Mouse (Mus musculus): Measurements from ENCODE around the gene Acvr1.

The Acvr1 gene

DNA sequence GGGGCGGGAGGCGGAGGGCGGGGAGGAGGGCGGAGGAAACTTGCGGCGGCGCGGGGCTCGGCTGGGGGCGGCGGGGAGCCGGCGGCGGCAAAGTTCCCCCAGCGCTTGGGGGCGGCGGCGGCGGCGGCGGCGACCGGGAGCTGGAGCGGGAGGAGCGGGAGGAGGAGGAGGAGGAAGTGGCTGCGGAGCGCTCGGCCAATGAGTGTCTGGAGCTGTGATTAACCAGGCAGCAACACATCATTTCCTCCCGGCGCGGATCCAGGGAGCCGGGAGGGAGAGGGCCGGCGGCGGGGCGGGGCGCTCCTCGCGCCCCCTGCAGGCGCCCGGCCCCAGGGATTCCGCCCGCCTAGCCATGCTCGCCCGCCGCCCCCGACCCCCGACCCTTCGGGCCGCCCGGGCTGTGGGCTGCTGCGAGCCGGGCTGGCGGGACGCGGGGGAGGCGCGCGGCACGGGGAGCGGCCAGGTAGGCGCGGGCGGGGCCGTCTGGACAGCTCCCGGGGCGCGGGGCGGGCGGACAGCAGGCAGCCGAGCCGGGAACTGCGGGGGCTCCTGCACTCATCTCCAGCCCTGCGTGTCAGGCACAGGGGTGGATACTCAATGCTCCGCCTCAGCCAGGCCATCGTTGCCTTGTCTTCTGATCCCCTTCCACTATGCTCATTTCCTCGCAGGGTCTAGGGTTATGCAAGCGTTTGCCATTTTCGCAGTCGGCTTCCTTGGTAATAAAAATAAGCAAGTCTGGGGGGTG, at the start of gene Acvr1, which contains the start of gene Upp2:
Gene Acvr1, minus strand, starts transcription at position 92 of the 745 bp plus-strand sequence.
Gene Upp2, plus strand, starts transcription at position 233 of the 745 bp plus-strand sequence.
- in situ Hi-C loops (cut with MboI, MseI) = no loop called here

DNA sequence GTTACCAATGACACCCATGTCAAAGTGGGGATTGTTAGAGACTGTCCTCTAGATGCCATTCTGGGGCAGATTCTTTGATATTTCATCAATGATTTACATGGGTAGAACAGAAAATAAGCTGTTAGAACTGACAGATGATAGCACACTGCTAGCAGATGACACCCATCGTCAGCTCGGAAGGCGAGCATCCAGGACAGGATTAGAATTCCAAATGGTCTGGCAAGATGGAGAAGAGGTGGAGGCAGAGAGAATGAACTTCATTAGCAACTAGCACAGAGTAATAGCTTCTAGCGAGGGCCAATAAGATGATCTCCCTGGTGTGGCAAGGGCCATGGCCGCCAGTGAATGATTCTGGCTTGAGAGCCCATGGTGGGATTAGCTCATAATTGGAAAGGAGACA, 48.8 kb upstream of the Acvr1 start:
- in situ Hi-C loops (cut with MboI, MseI) = no loop called here

DNA sequence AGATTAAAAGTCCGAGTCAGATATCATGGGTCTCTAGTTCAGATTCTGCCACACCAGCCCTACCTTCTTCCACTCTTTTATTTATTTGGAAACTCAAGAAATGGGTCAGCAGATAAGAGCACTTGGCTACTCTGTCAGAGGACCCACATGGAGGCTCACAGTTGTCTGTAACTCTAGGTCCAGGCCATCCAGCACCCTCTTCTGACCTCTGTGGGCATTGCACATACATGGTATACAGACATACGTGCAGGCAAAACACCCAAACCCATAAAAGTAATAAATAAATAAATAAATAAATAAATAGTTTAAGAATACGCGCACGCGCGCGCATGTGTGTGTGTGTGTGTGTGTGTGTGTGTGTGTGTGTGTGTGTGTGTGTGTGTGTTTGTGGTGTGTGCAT, 47.9 kb upstream of the Acvr1 start:
- in situ Hi-C loops (cut with MboI, MseI) = no loop called here

DNA sequence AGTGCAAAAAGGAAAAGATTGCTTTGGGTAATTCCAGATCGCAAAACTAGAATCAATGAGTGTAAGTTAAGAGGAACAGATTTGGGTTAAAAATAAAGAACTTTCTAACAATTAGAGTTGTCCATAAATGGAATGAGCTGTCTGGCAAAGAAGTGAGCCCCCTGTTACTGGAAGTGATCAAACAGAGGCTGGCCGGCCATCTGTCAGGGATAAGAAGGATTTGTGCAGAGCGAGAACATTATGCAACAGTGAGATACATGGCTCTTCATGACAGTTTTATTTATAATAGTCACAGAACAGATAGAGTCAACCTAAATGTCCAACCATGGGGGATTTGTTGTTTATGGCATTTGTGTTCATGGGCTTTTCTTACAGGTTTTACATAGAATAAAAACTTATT, 46.8 kb upstream of the Acvr1 start:
- in situ Hi-C loops (cut with MboI, MseI) = no loop called here

DNA sequence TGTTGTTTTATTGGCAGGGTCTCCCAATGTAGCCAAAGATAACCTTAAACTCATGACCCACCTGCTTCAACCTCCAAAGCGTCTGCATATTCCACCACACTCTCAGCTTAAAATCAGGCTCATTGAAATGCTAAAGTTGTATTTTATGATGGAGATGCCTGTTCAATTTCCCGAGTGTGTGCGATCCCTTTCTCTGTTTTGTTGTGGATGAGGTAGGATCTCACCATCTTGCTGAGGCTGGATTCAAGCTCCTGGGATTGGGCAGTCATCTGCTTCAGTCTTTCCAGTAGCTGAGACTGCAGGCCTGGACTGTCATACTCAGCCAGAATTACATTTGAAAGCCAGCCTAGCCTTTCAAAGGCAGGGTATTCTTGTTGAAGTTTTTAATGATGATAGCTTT, 37.8 kb upstream of the Acvr1 start:
- in situ Hi-C loops (cut with MboI, MseI) = no loop called here

DNA sequence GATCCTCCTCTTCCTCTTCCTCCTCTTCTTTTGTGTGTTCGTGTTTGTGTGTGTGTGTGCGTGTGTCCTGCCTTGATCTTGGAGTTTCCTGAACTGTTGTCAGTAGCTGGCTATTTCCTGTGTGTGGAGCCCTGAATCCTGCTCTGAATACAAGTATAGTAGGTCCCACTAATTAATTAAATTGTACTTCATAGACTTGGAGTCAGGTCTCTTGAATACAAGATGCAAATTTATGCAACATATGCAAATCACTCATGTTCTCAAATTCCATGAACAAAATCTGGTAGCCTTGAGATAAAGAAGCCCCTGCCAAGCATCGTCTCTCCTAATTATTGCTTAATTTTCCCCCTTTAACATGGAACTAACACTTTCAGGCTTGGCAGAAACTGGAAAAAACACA, 36.4 kb upstream of the Acvr1 start:
- in situ Hi-C loops (cut with MboI, MseI) = no loop called here

DNA sequence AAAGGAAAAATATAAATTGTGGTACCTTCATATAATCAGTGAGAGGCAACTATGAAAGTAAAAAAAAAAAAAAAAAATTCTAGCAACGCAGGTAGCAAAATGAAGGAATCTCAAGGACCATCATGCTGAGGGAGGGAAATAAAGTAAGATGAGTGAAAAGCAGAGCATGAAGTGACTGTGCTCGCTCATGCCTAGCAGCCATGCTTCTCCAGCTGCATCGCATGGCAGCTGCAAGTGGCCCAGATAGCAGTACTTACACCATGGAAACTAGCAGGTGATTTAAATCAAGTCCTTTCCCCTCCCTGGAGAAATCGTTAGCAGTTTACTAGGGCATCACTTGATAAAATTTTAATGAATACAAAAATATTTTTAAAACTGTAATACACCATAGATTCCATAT, 34.4 kb upstream of the Acvr1 start:
- in situ Hi-C loops (cut with MboI, MseI) = no loop called here

DNA sequence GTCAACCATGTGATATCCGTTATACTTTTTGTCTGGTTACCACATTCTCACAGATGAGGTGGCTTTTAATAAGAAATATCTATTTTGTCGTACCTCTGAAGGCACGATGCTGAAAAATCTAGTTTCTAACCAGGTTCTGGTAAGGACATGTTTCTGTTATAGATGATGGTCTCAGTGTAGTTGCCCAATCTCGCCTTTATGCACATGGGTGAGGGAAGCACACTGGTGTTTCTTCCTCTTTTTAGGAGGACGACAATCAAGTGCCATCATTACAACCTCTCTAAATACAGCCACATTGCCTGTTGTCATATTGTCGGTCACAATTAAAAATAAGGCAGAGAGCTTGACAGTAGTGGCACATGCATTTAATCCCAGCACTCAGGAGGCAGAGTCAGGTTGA, 32.7 kb upstream of the Acvr1 start:
- in situ Hi-C loops (cut with MboI, MseI) = no loop called here

DNA sequence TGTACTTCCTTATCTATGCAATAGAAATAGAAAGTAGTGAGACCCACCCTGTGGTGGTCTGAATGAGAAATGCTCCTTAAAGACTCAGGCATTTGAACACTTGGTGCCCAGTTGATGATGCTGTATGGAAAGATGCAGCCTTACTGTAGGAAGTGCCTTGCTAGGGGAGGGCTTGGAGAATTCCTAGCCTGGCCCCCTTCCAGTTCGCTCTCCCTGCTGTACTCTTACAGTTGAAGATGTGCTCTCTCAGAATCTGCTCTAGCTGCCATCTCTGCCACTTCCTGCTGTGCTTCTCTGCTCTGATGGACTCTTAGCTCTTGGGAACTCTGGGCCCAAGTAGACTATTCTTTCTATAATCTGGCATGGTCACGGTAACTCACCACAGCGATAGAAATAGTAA, 30.6 kb upstream of the Acvr1 start:
- in situ Hi-C loops (cut with MboI, MseI) = no loop called here

DNA sequence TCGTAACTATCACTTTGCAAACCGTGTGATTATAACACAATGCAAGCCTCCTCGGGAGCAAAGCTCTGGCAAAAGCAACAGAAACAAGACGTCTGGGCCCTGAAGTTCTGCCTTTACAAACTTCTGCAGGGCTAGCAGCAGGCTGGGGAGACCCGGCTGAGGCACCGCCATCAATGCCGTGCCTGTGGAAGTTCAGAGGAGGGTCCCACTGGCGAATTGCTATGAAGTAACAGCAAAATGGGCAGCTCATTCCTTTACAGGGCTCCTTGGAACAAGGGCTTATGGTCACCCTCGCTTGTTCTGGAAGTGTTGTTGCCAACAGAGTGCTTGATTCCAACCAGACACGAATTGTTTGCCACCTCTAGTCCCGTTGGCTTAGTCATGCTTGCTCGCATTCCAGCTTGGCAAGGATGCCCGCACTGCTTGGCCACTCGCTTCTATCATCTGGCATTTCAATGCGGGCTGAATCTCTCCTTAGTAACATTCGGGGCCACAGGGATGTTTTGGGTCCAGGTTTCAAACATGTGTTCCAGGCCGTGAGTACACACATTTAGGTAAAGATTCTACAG, 29.9 kb upstream of the Acvr1 start:
- in situ Hi-C loops (cut with MboI, MseI) = no loop called here

DNA sequence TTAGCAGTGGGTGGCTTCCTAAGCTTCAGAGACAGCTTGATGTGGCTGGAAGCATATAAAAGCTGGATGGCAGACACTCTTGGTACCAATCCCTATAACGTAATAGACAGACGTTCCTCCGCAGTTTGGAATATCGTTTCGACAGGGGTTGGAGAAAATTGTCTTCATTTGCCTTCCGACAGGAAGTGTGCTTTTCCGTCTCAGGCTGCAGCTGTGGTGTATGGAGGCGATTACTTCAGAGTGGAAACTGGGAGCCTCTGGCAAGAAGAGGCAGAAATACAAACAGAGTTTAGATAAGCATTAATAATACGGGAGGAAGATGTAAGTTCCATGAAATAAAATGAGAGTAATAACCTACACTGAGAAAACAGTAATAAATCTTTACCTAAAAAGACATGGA, 28.4 kb upstream of the Acvr1 start:
- in situ Hi-C loops (cut with MboI, MseI) = no loop called here

DNA sequence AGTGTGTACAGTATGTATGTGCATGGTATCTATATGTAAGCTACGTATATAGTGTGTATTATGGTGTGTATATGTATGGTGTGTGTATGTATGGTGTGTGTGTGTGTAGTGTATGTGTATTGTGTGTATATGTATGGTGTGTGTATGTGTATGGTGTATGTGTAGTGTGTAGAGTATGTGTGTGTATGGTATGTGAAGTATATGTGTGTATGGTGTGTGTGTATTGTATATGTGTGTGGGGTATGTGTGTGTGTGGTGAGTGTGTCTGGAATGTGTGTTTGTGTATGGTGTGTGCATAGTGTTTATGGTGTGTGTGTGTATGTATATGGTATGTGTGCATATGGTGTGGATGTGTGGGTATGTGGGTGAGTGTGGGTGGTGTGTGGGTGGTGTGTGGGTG, 23.1 kb upstream of the Acvr1 start:
- in situ Hi-C loops (cut with MboI, MseI) = no loop called here

DNA sequence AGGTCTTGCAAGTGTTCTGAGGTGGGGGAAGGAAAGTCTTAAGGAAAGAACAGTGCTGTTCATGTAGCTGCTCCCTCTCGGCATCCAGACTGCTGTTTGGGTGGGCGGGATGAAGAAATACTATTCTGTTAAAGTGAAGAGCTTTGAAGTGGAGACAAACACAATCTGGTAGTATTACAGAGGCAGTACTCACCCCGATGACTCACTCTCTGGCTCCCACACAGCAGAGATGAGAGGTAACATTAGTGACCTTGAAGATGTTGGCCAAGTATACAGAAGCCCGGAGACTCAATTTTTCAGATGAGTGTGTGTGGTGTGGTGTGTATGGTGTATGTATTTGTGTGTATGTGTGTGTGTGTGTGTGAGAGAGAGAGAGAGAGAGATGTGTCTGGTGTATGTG, 22.7 kb upstream of the Acvr1 start:
- in situ Hi-C loops (cut with MboI, MseI) = loop anchor here (5.0 kb wide), 1 partner anchor 563 kb away; no protein-coding TSS in a partner anchor

DNA sequence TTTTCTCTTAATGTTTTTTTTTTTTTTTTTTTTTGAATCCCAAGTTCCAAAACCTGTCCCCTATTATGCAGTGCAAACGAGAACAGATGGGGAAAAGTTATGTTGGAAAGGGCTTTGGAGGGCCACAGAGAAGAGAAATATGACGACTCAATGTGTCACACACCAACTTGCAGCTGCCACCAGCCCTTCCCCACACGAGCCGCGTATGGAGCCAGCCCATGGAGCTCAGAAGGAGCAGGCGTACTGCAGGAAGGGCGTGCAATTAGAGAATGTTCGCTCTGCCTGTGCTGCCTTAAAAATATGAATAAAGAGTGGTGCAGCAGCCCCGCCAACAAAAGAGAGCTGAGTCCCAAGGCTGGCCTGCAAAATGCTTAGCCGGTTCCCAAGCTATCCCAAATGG, 19.4 kb upstream of the Acvr1 start:
- in situ Hi-C loops (cut with MboI, MseI) = loop anchor here (5.0 kb wide), 1 partner anchor 566 kb away; no protein-coding TSS in a partner anchor

DNA sequence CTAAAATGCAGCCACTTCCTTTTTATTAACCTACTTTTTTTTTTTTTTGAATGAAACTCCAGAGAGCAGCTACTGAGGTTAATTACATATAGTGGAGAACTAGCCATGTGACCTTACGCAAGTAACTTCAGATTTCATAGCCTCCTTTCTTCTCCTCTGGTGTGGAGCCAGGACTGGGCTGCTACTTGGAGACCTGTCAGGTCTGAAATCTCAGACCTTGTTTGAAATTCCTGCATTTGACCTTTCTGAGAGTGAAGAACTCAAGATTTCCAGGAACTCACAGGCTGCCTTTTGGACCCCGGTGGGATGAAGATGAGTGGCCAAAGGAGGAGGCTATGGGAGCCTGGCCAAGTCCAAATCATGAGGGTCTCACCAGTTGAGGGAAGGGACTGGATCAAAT, 7.2 kb upstream of the Acvr1 start:
- in situ Hi-C loops (cut with MboI, MseI) = no loop called here

DNA sequence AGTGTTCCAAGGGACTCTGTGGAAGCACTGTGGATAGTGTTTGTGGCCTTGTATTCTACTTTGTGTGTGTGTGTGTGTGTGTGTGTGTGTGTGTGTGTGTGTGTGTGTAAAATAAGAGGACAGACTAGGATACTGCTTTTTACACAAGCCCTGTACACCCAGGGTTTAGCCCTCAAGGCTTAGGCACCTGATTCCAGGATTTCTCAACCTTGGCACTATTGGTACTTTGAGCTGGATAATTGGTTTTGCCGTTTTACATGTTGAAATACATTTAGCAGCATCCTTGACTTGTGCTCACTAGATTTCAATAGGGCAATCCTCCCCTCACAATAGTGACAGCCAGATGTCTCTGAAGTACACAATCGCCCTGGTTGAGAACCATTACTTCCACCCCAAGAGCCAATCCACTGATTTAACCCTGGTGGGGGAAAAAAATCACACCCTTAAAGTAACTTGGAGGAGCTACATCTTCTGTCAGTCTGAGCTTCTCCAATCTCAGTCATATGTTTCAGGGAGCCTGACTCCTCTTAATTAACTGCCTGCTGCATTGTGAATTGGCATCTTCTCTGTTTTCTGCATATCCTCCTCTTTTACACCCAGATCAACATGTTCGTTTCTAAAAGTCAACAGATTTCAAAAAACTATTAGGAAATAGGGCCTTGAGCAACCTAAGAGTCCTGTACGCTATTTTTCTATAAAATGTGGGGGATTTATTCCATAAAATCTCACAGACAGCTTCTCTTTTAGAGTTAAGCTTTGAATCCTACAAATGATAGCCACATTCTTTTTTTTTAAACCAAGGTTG, 2.1 kb upstream of the Acvr1 start:
- in situ Hi-C loops (cut with MboI, MseI) = no loop called here

DNA sequence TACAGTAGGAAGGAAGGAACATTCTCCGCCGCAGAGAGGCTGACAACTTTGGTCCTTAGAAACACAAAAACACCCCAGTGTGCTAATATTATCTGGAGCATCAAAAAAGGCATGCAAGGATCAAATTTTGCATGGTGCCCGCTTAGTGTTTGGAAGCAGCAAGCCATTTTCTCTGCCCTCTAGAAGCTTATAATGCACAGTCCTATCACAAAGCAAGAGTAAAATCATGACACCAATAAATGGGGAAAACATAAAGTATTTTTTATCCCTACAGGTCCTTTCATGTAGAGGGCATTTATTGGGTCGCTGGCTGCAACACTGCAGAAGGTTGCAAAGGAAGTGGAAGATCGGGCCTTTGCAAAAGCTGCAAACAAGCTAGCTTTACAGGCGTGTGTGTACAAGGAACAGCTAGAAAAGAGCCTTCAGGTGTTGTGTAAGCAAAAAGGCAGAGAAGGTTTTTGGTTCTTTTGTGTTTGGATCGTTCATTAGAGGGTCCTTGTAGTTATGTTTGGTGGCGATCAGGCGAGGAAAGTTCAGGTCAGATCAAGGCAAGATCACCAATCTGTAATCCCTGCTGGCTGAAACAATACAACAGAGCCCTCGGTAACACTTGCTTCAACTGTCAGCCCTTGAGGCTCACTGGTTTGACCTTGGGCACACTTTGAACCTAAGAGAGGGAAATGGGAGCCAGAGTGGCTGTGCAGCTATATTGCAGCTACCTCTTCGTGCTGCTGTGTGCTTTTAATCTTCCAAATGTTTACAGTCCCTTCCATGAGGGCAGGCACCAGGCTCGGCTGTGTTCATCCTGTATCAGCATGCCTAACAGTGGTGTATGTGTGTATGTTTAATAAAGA, 1.1 kb upstream of the Acvr1 start:
- in situ Hi-C loops (cut with MboI, MseI) = no loop called here

DNA sequence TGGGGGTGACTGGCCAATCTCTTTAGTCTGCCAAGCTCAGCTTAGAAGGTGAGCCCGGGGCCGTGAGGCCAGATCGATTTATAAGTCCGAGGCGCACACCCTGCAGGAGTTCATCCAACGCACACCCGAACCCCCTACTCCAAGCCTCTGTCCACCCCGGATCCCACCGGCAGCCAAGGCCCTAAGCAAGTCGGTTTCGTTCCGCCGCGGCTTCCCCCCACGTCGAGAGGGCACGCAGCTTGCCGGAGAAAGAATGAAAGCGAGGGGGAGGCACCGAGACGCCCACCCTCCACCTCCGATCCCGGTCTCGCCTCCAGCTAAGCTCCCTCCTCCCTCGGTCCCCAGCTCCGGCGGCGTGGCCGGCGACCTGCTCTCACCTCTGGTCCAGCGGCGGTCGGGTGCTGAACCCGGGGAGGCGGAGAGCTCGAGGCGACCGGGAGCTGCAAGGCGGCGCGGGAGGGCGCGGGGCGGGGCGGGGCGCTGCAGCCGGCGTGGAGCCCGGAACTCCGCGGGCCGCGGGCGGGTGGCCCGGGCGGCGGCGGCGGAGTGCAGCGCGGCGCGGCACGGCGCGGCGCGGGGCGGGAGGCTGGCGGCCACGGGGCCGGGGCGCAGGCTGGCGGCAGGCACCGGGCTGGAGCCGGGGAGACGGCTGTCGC, 419 bp downstream of the Acvr1 start:
- in situ Hi-C loops (cut with MboI, MseI) = no loop called here

DNA sequence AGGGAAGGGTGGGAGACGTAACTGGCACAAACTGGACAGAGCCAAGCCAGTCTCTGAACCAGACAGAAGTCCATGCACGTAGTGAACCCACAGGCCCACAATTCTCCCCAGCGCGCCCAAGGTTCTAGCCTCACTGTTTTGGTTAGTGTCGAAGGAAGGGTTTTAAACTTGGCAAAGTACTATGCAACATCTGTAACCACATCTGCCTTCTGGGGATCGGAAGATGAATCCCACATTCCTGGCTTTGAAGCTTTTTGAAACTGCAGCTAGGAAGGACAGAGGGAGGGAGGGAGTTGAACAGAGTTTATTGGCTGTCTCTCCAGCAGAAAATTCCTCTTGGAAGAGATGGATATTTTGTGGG, 928 bp downstream of the Acvr1 start:
- in situ Hi-C loops (cut with MboI, MseI) = no loop called here

DNA sequence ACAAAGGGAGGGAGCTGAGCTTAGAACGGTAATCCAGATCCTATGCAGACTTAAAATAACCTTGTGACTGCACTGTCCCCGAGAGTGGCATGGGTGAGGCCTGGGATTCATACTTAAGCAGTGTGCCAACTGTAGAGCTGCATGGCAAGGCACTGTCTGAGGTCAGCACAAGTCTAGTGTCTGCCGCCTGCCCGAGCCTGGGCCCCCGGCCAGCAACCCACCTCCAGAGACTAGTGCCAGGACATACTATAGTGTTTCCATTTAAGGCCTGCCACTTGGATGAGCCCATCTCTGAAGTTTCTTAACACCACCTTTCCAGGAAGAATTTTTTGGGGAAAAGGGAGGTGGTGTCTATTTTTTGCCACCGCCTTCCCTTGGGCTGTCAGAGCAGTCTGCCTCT, 1.7 kb downstream of the Acvr1 start:
- in situ Hi-C loops (cut with MboI, MseI) = no loop called here

DNA sequence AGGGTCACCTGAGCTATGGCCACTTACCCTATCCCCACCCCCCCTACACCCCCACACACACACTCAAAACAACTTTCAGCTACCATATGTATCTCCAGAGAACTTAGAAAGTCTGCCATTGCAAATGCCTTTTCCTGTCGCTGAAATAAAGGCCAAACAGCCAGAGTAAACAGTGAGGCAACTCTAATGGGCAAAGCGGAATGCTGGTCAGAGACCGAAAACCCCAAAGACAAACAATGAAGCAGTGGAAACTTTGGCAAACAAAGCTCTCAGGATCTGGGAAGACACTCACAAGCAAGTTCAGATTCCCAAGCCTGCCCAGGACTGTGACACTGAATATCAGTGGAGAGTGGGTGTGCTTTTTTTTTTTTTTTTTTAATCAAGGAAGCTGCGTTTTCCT, 4.8 kb downstream of the Acvr1 start:
- in situ Hi-C loops (cut with MboI, MseI) = no loop called here
